Mouse (Mus musculus): Measurements from ENCODE around the gene Ino80.

Gene Ino80

DNA sequence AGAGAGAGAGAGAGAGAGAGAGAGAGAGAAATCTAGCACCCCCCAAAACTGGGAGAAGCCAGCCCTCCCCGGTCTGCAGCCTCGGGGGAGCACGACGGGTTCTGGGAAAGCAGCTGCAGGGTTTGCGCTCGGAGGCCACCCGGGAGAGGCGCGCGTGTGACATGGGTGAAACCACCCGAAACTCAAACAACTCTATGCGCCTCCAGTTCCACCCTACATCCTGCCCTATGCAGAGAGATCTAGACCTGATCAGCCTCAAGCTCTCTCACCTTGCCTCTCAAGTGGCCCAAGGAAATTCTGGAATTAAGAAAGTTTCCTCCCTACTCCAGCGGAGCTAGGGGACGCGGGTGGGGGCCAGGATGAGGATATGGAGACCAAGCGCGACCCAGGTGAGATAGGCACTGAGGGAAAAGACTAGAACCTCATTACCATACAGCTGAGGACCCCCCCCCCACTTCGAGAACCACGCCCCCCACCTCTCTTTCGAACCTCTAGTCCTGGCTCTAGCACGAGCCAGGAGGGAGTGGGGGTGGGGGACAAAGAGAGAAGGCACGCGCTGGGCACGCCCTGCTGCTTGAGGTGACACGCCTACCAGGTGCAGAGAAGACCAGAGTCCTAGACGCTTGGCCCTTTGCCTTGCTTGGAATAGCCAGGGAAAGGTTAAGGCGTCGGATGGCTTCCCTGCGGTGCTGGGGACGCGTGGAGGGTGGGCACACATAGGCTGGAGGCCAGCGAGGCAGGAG is 152.7 kb downstream of the Ino80 start:
- in situ Hi-C loops (cut with MboI, MseI) = no loop called here

DNA sequence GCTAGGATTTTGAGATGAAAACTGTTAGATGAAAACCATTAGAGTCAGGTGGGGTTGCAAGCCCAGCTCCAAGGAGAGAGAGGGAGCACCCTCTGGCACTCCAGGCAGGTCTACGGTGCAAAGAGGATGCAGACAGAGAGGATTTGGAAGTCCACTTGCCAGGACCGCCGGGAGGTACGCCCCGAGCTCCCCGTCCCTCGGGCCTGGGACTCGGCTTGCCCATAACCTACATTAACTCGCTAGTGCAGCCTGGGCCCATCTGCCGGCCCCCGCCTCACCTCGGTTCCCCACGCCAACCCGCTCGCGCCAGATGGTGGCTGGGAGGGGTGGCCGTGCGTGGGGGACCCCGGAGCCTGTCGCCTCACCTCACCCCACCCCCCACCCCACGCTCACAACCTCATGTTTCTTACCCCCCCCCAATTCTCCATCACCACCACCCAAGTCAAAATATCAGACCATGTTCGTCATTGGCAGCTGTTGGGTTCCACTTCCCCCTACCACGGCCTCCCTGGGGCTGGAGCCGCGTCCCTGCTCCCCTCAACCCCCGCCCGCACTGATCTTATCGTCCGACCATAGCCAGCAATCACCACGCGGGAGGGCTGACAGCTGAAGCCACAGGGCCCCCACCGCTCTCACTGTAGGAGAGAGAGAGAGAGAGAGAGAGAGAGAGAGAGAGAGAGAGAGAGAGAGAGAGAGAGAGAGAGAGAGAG is 153.5 kb downstream of the Ino80 start:
- in situ Hi-C loops (cut with MboI, MseI) = no loop called here

All from T-helper 17 cell (primary cell).